Mouse (Mus musculus) limb, embryonic 14.5 days (tissue): ENCODE measurements around the gene Gstp3. TPM values are rescaled to one million over a fixed set of nuclear protein-coding genes. Genes with fewer than 3 reads are reported as not detected.
"Not testable (repeated sequence)": the region's sequence is repeated elsewhere in the genome, so short reads cannot be mapped to it uniquely, and the experiment has no call there.

Source experiments
- ATAC-seq: fragments of 200-750 bp; cut with Nextera tagmentation; 2 replicates; pipeline ENCODE4 v1.8.0; 2017; ENCODE audit warnings: low read depth, moderate number of reproducible peaks, moderate TSS enrichment; ENCODE audit not compliant: low FRiP score
- DNase-seq: peaks from one replicate; pipeline ENCODE4 v3.0.0-alpha.2; 2015; ENCODE audit warnings: low spot score
- H3K27ac ChIP-seq: fragments of 300-500 bp; sonication (generic); replicated peaks from 2 replicates; pipeline ENCODE4 v1.5.1; 2014; ENCODE audit warnings: low read depth, mild to moderate bottlenecking, low read length, moderate library complexity, mixed read lengths
- H3K27me3 ChIP-seq: fragments of 300-500 bp; sonication (generic); 2 replicates; pipeline ENCODE4 v1.6.1; 2014; ENCODE audit warnings: low read length, mixed read lengths; ENCODE audit not compliant: control insufficient read depth, insufficient read depth
- H3K36me3 ChIP-seq: fragments of 300-500 bp; sonication (generic); 2 replicates; pipeline ENCODE4 v1.6.1; 2014; ENCODE audit warnings: mild to moderate bottlenecking, low read length, moderate library complexity, mixed read lengths; ENCODE audit not compliant: control insufficient read depth, insufficient read depth
- H3K4me1 ChIP-seq: fragments of 300-500 bp; sonication (generic); 2 replicates; pipeline ENCODE4 v1.6.1; 2014; ENCODE audit warnings: antibody characterized with exemption, low read length, mixed read lengths; ENCODE audit not compliant: control insufficient read depth, insufficient read depth
- H3K4me2 ChIP-seq: fragments of 300-500 bp; sonication (generic); replicated peaks from 2 replicates; pipeline ENCODE4 v1.6.1; 2014; ENCODE audit warnings: low read depth, mild to moderate bottlenecking, low read length, moderate library complexity; ENCODE audit not compliant: severe bottlenecking
- H3K4me3 ChIP-seq: fragments of 300-500 bp; sonication (generic); replicated peaks from 2 replicates; pipeline ENCODE4 v1.5.1; 2014; ENCODE audit warnings: low read length
- H3K9ac ChIP-seq: fragments of 300-500 bp; sonication (generic); 2 replicates; pipeline ENCODE4 v1.6.1; 2014; ENCODE audit warnings: mild to moderate bottlenecking, low read depth, low read length, moderate library complexity; ENCODE audit not compliant: severe bottlenecking
- H3K9me3 ChIP-seq: fragments of 300-500 bp; sonication (generic); 2 replicates; pipeline ENCODE4 v1.6.1; 2016; ENCODE audit warnings: low read length; ENCODE audit not compliant: control insufficient read depth
- POLR2A ChIP-seq: fragments of 200-500 bp; IDR thresholded peaks from 2 replicates; pipeline ENCODE4 v1.8.0; 2012; ENCODE audit warnings: inconsistent platforms, mild to moderate bottlenecking, moderate library complexity, borderline replicate concordance; ENCODE audit not compliant: insufficient read depth, insufficient read length; ENCODE audit errors: extremely low read depth
- WGBS: fragments of 180-500 bp; shearing (Covaris S2); extraction: QIAGEN DNeasy Blood & Tissue Kit; methylation state at CpG from one replicate; pipeline ENCODE4 v1.1.7; 2014; 5-methylcytosine and 5-hydroxymethylcytosine counted together
- polyA plus RNA-seq, 2 experiments: library from polyadenylated mRNA; depleted of rRNA in 1 of 2; stranded (reverse) in 1 of 2; unstranded in 1 of 2; fragments of >200 nt; fragmentation: Nextera tagmentation in 1 of 2; extraction: Ambion mirVana in 1 of 2; gene quantifications; 2 replicates each; pipeline versions ENCODE4 v1.2.1 to v1.2.3; 2012 to 2014

The Gstp3 gene
- polyA plus RNA-seq, 2 experiments: 0.47 to 0.69 TPM

DNA sequence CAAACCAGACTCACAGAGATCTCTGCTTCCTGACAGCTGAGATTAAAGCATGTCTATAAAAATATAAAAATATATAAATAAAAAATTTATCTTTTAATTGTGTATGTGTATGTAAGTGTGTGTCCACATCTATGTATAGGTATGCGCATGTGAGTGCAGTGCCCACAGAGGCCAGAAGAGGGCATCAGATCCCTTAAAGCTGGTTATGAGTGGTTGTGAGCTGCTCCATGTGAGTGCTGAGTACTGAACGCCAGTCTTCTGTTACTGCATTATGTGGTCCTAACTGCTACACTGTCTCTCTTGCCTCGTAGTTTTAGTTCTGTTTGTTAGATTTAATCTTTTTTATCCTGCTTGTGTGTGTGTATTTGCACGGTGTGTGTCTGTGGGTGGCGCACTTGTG lies 8.4 kb downstream of the Gstp3 start:
- Histone ChIP-seq H3K9me3 (no peaks in the 10 kb centered on the region), H3K27me3 (no peaks in the 10 kb centered on the region), H3K27ac (no peak overlapping the region), H3K4me2 (no peak overlapping the region), H3K36me3 (no peaks in the 10 kb centered on the region), H3K4me3 (no peak overlapping the region), H3K4me1 (0 out of 2 replicates have a peak, but pooled peaks cover 2% of the 10 kb centered on the region), H3K9ac (no peak overlapping the region)
- 95% methylated on average over 5 of the region's 5 CpGs for WGBS
- no peak for DNase-seq
- ATAC-seq: no peak
- no peak for TF ChIP-seq POLR2A

GRCm38 (mm10) chr19:4049069-4049468 lies 10.3 kb downstream of the Gstp3 start:
- not testable (repeated sequence) for H3K4me1 ChIP-seq, H3K36me3 ChIP-seq, ATAC-seq, H3K27me3 ChIP-seq, DNase-seq, H3K9ac ChIP-seq, H3K4me2 ChIP-seq, H3K9me3 ChIP-seq, H3K4me3 ChIP-seq, H3K27ac ChIP-seq
- whole genome bisulfite sequencing: 84% methylated on average over 5 of the region's 5 CpGs

DNA sequence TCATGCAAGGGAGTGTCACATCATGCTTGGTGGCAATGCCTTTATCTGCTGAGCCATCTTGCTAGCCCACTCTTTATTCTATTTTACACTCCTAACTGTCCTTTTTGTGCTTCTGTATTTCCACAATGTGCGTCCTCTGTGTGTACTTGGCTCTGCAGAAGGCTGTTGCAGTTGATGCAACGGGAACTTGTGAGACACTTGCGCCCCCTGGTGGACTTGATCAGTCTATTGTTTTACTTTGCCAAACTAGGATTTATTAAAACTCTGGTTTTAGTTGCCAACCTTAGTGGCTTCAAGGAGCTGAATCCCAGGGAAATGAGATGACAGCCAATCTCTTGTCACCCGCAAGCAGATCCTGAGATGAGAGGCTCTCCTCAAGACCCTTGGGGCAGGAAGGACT lies 11.5 kb downstream of the Gstp3 start:
- no peak for TF ChIP-seq POLR2A
- ATAC-seq (no peak), DNase-seq (peak; percentile 77)
- H3K4me1 ChIP-seq: 0 out of 2 replicates have a peak, but pooled peaks cover 7% of the 10 kb centered on the region
- no peaks in the 10 kb centered on the region for H3K9me3 ChIP-seq
- no peak overlapping the region for H3K27ac ChIP-seq
- no peak overlapping the region for H3K4me2 ChIP-seq
- WGBS: 12% methylated on average over 4 of the region's 4 CpGs
- H3K9ac ChIP-seq: no peak overlapping the region
- no peak overlapping the region for H3K4me3 ChIP-seq
- H3K27me3 ChIP-seq: no peaks in the 10 kb centered on the region
- H3K36me3 ChIP-seq: no peaks in the 10 kb centered on the region

- TF ChIP-seq POLR2A: no peak
- Histone ChIP-seq H3K4me3 (no peak overlapping the region), H3K36me3 (no peaks in the 10 kb centered on the region), H3K27me3 (no peaks in the 10 kb centered on the region), H3K27ac (no peak overlapping the region), H3K9me3 (no peaks in the 10 kb centered on the region), H3K4me2 (no peak overlapping the region), H3K4me1 (0 out of 2 replicates have a peak, but pooled peaks cover 4% of the 10 kb centered on the region), H3K9ac (no peak overlapping the region)
- WGBS: 76% methylated on average over 8 of the region's 8 CpGs
- ATAC-seq (no peak), DNase-seq (no peak)
Measured at GRCm38 (mm10) chr19:4046866-4047254, 12.5 kb downstream of the Gstp3 start.

- TF ChIP-seq POLR2A: no peak
- Histone ChIP-seq H3K4me2 (no peak within 1 kb of the TSS), H3K9ac (no peak within 1 kb of the TSS), H3K36me3 (no peaks in the 10 kb centered on the region), H3K4me1 (0 out of 2 replicates have a peak, but pooled peaks cover 4% of the 10 kb centered on the region), H3K9me3 (no peaks in the 10 kb centered on the region), H3K27ac (no peak within 1 kb of the TSS), H3K27me3 (no peaks in the 10 kb centered on the region), H3K4me3 (no peak within 1 kb of the TSS)
- 56% methylated on average over 16 of the region's 16 CpGs for WGBS
- DNase-seq (peak; percentile 70), ATAC-seq (no peak)
Measured at GRCm38 (mm10) chr19:4045966-4046865, 13.2 kb downstream of the Gstp3 start, which contains the start of gene Gstp2. Gstp2 (minus strand) TSS chr19:4046023.

DNA sequence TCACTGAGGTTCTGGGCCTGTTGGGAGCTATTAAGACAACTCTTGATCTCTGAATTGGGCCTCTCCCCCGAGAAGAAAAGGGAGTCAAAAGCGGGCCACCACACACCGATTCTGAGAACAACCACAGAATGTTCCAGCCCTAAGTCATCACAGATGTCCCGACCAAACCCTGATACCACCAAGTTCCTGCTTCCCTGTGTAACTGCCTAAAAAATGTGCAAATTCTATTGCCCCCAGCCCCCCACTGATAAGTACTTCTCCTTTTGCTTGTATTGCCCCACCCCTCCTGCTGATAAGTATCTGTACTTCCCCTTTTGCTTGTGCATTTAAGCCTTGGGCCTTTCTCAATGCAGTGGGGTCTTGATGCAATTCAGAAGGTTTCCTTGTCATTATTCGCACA lies 15.3 kb downstream of the Gstp3 start:
- not testable (repeated sequence) for H3K27ac ChIP-seq, DNase-seq, H3K9me3 ChIP-seq, H3K36me3 ChIP-seq, H3K4me3 ChIP-seq, ATAC-seq, H3K4me1 ChIP-seq, H3K27me3 ChIP-seq, H3K9ac ChIP-seq, H3K4me2 ChIP-seq
- WGBS: 92% methylated on average over 5 of the region's 5 CpGs
